Mouse (Mus musculus) cerebellum, adult 11-12 months (tissue): ENCODE results near the gene Donson.
"Not testable (repeated sequence)": the region's sequence is repeated elsewhere in the genome, so short reads cannot be mapped to it uniquely, and the experiment has no call there.

ENCODE experiments used
- DNase-seq: peaks from one replicate; pipeline ENCODE4 v3.0.0; 2022

Gene Donson

GRCm38 (mm10) chr16:91688023-91688618 is 449 bp downstream of the Donson start:
- no peak for DNase-seq

DNA sequence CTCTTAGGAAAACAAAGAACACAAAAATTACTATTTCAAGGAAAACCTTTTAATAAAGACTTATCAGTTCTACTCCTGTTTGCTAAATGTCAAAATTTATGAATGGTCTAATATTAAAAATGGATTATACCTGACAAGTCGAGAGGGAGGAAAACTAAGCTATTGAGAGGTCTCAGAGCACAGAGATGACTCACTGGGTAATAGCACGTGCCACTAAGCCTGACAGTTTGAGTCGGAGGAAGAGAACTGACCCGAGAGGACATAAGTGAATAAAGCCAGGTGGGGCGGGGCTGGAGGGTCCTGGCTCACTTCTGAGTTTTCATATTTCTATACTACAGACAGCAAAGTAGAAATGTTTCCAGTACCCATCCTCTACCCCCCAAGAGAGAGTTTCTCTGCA is 2.2 kb downstream of the Donson start:
- DNase-seq = no peak

GRCm38 (mm10) chr16:91685526-91685925 is 3.0 kb downstream of the Donson start:
- DNase-seq = no peak

DNA sequence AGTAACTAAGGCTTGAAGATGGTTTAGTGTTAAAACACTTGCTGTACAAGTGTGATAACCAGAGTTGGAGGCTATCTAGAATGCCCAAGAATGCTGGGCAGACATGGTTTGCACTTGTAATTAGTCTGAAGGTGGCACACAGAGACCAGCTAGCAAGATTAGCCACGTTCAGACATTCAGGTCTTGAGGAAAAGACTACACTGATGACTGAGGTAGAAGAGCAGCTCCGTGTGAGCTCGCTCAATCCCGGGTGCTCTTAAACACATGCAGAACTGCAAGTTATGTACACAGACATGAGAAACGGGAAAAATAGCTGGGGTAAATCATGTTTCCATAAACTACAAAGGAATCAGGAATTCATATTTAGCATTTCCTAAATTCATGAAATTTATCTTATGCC is 7.9 kb downstream of the Donson start:
- no peak for DNase-seq

DNA sequence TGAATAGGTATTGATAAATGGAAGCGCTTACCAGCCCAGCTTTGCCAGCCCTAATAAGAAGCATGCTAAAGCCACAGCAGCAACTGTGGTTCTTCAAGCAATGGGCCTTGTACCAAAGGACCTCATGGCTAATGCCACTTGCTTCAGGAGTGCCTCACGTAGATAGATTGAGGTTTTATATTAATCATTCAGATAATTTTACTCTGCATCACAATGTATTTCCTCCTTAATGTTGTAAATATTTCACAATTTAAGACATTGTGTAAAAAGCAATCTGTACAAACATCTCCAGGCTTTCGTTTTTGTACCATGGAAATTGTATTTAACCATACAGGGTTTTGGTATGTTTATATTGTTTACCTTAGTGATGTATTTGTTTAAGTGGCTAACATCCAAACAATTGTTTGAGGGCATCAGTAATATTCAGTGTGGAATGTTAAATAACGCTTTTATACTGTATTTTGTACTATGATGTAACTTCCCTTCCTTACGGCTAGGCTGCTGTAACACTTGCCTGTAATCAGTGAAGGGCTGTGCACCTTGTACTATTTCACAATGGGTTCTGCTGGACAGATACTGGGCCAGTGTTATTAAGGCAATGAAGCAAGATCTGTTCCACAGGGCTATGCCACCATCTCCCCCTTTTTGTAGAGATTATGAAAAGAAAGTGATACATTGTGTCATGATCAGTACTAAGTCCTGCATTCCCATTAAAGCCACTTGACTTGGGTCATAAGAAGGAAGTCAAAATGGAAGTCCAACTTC is 10.2 kb downstream of the Donson start:
- no peak for DNase-seq

- no peak for DNase-seq
Measured at GRCm38 (mm10) chr16:91674500-91674899, 14.1 kb downstream of the Donson start.

- no peak for DNase-seq
Measured at GRCm38 (mm10) chr16:91663795-91664194, 24.8 kb downstream of the Donson start.

GRCm38 (mm10) chr16:91662336-91662735 is 26.2 kb downstream of the Donson start:
- no peak for DNase-seq

DNA sequence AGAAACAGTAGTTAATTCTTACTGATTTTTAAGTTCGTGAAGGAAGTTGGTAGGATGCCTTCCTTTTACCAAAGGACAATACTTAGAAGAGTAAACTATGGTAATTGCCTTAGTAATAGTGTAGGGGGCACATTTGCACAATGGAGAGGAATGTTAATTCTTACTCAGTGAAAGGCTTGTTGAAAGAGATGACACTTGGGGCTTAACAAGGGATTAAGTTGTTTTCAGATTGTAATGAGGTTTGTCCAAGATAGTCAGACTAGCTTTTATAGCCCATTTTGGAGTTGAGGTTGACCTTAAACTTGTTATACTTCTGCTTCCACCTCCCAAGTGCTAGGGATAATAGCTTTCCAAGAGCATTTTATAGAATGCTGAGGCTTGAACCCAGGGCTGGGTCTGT is 27.2 kb downstream of the Donson start:
- DNase-seq = no peak

DNA sequence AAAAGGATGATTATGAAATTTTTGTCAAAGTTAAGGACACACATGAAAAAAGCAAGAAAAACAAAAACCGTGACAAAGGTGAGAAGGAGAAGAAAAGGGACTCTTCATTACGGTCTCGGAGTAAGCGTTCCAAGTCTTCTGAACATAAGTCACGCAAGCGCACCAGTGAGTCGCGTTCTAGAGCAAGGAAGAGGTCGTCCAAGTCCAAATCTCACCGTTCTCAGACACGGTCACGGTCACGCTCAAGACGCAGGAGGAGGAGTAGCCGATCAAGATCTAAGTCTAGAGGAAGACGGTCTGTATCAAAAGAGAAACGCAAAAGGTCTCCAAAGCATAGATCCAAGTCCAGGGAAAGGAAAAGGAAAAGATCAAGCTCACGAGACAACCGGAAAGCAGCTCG is 28.8 kb downstream of the Donson start:
- DNase-seq = no peak

DNA sequence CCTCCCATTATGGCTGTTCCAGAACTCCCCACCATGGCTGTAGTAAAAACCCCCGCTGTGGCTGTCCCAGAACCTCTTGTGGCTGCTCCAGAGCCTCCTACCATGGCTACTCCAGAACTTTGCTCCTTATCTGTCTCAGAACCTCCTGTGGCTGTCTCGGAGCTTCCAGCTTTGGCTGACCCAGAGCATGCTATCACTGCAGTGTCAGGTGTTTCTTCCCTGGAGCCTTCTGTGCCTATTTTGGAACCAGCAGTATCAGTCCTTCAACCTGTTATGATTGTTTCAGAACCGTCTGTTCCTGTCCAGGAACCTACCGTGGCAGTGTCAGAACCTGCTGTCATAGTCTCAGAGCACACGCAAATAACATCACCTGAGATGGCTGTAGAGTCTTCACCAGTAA is 30.1 kb downstream of the Donson start:
- DNase-seq = no peak

GRCm38 (mm10) chr16:91657285-91657684 is 31.3 kb downstream of the Donson start:
- DNase-seq = no peak

DNA sequence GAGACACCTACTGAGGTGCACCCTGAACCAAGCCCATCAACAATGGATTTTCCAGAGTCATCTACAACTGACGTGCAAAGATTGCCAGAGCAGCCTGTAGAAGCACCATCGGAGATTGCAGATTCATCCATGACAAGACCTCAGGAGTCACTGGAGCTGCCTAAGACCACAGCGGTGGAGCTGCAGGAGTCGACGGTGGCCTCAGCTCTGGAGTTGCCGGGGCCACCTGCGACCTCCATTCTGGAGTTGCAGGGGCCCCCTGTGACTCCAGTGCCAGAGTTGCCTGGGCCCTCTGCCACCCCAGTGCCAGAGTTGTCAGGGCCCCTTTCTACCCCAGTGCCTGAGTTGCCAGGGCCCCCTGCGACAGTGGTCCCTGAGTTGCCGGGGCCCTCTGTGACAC is 33.3 kb downstream of the Donson start:
- DNase-seq = no peak

GRCm38 (mm10) chr16:91652191-91652590 is 36.4 kb downstream of the Donson start:
- no peak for DNase-seq

DNA sequence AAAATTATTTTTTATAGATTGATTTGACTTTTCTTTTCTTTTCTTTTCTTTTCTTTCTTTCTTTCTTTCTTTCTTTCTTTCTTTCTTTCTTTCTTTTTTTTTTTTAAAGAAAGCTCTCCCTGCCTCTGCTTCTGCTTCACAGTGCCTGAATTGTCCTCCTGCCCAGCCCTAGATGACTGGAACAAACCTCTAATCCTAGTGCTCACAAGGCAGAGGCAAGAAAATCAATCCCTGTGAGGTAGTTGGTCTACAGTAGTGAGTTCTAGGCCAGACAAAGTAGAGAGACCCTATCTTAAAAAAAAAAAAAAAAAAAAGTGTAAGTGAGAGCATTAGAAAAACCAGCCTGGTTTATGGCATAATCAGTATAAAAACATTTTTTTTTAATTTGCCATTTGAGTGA is 38.8 kb downstream of the Donson start:
- DNase-seq = no peak

- DNase-seq = no peak
Measured at GRCm38 (mm10) chr16:91649246-91649645, 39.3 kb downstream of the Donson start.

GRCm38 (mm10) chr16:91648220-91648550 is 40.4 kb downstream of the Donson start:
- DNase-seq = peak; percentile 73

DNA sequence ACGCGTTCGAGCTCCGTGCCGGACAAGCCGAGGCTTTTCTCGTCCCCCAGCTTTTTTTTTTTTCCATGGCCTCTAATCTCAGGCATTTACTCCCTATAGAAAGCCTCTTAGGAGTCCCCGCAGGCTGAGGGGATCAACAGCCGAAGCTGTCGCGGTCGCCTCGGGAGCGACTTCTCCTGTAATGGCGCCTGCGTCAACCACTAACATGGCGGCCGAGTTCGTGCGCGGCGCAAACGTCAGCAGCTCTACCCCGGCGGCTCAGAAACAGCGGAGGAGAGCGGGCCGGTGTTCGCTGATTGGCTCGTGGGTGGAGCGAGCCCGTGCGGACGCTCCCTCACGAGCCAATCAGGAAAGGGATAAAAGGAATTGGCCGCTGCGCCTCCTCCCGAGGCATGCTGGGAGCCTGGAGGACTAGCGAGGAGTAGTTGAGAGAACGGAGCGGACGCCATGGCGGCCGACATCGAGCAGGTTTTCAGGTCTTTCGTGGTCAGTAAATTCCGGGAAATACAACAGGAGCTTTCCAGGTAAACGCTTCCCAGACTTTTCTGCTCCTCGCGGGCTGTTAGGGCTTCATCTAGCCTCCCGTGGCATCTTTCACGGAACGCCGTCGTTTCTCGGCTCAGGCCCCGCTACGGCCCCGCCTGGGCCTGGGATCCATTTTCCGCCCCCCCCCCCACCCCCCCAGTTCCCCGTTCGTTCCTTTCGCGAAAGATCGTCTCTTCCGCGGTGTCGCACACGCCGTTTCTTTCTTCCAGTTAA is 40.9 kb downstream of the Donson start, which contains the start of gene Son:
Gene Son, plus strand, starts transcription at position 46 of the 759 bp plus-strand sequence.
- DNase-seq = peak; percentile 98

- peak; percentile 95 for DNase-seq
Measured at GRCm38 (mm10) chr16:91646681-91647419, 41.7 kb downstream of the Donson start, which contains the start of gene Gart. Gene Gart, minus strand, starts transcription at chr16:91646952.

GRCm38 (mm10) chr16:91645995-91646602 is 42.5 kb downstream of the Donson start:
- DNase-seq = no peak

DNA sequence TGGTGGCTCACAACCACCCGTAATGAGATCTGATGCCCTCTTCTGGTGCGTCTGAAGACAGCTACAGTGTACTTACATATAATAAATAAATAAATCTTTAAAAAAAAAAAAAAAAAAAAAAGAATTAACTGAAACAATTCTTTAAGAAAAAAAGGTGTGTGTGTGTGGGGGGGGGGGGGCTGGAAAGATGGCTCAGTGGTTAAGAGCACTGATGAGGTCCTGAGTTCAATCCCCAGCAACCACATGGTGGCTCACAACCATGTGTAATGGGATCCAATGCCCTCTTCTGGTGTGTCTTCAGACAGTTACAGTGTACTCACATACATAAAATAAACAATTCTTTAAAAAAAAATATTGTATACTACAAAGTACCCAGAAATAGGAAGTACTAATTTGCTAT is 43.1 kb downstream of the Donson start:
- DNase-seq = not testable (repeated sequence)

- no peak for DNase-seq
Measured at GRCm38 (mm10) chr16:91644901-91645300, 43.7 kb downstream of the Donson start.

DNA sequence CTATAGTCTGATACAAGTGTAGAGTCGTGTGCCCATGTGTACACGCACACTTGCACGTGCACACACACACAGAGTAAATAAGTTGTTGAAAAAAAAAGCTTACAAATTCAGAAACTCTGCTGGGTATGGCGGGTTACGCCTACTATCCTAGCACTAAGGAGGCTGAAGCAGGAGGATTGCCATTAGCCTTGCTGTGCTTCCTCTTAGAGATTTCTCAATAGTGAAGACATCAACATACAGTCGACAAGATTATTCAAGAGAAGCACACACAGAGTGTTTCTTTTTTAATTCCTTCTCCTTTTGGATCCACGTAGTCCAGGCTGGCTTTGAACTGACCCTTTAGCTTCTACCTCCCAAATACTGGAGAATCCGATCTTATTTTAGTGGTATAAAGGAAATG is 48.4 kb downstream of the Donson start:
- no peak for DNase-seq
